ENCODE assay signal across 8 mouse cellular contexts in genomic region chr2:135387990-135388389, GRCm38 (mm10).
DNase-seq lines count a peak whose midpoint lies in the region; TF ChIP-seq lines count a peak whose summit lies in the region.

No protein-coding gene starts in this region.

- WGBS in small intestine, adult 2 months: 65% methylated on average over 9 of the region's 9 CpGs

- TF ChIP-seq POLR2A in small intestine, adult 2 months (IDR thresholded peaks at IDR 0.05; ENCODE audit: low read depth, low read length): no peak

- no peaks in the 10 kb centered on the region for H3K36me3 ChIP-seq in small intestine, adult 2 months (ENCODE audit: control insufficient read depth, insufficient read depth, low read length)

- H3K27me3 ChIP-seq in small intestine, adult 2 months (ENCODE audit: control insufficient read depth, insufficient read depth, low read length): no peaks in the 10 kb centered on the region

- no peaks in the 10 kb centered on the region for H3K4me1 ChIP-seq in small intestine, adult 2 months (ENCODE audit: control insufficient read depth, insufficient read depth, insufficient read length, low read length)

- no peak overlapping the region for H3K27ac ChIP-seq in small intestine, adult 2 months (ENCODE audit: insufficient read depth, low read depth, low read length)

- no peak overlapping the region for H3K4me3 ChIP-seq in small intestine, adult 2 months (ENCODE audit: low read depth, low read length)

- peak; percentile 43; the same call in 1 of the 2 replicates for TF ChIP-seq CTCF in small intestine, adult 2 months (IDR thresholded peaks at IDR 0.05; ENCODE audit: extremely low read depth, insufficient read length, insufficient replicate concordance, low read depth, low read length)

- DNase-seq in gastrocnemius, postnatal 10 days: peak; percentile 6
- no peak for DNase-seq in gastrocnemius, postnatal 4 days (ENCODE audit: low spot score in 2 of 2)
- DNase-seq in right cerebral cortex, adult 2 months (ENCODE audit: low spot score in 2 of 2): peak; percentile 23 to 42
- no peak for DNase-seq in right cerebral cortex, postnatal 4 days
- peak; percentile 17 for DNase-seq in cerebellum, adult 11-12 months
- DNase-seq in induced T-regulatory cell, adult 2 months (ENCODE audit: low read depth): peak; percentile 11
- no peak for DNase-seq in MN1 (ENCODE audit: low spot score)

Comparison
In these comparisons a context has a peak if more than half of its experiments do, and no peak if none do; other contexts are left out.
1. DNase-seq: peak in gastrocnemius, postnatal 10 days (single experiment), right cerebral cortex, adult 2 months (2 of 2), cerebellum, adult 11-12 months (single experiment) and induced T-regulatory cell, adult 2 months (single experiment); none in gastrocnemius, postnatal 4 days (0 of 2), right cerebral cortex, postnatal 4 days (single experiment) and MN1 (single experiment).